Mouse (Mus musculus) hindbrain, embryonic 10.5 days (tissue): ENCODE data around the gene Hyls1. TPM values are rescaled to one million over a fixed set of nuclear protein-coding genes. Genes with fewer than 3 reads are reported as not detected.
"Not testable (repeated sequence)": the region's sequence is repeated elsewhere in the genome, so short reads cannot be mapped to it uniquely, and the experiment has no call there.

Experiments used
- DNase-seq: peaks from one replicate; pipeline ENCODE4 v3.0.0-alpha.2; 2017; ENCODE audit warnings: low spot score
- H3K27ac ChIP-seq: fragments of 300-500 bp; sonication (generic); 2 replicates; pipeline ENCODE4 v1.5.1; 2016; ENCODE audit warnings: mild to moderate bottlenecking, moderate library complexity
- H3K27me3 ChIP-seq: fragments of 300-500 bp; sonication (generic); 2 replicates; pipeline ENCODE4 v1.6.1; 2016; ENCODE audit warnings: mild to moderate bottlenecking; ENCODE audit not compliant: poor library complexity, insufficient read depth, severe bottlenecking
- H3K36me3 ChIP-seq: fragments of 300-500 bp; sonication (generic); 2 replicates; pipeline ENCODE4 v1.6.1; 2016; ENCODE audit warnings: mild to moderate bottlenecking, moderate library complexity
- H3K4me1 ChIP-seq: fragments of 300-500 bp; sonication (generic); replicated peaks from 2 replicates; pipeline ENCODE4 v1.6.1; 2016; ENCODE audit warnings: mild to moderate bottlenecking
- H3K4me3 ChIP-seq: fragments of 300-500 bp; sonication (generic); 2 replicates; pipeline ENCODE4 v1.5.1; 2016; ENCODE audit warnings: mild to moderate bottlenecking, moderate library complexity
- H3K9me3 ChIP-seq: fragments of 300-500 bp; sonication (generic); 2 replicates; pipeline ENCODE4 v1.6.1; 2016; ENCODE audit warnings: mild to moderate bottlenecking, moderate library complexity
- WGBS: fragments of 180-500 bp; shearing (Covaris S2); methylation state at CpG from one replicate; pipeline ENCODE4 v1.1.7; 2016; 5-methylcytosine and 5-hydroxymethylcytosine counted together
- polyA plus RNA-seq: library from polyadenylated mRNA; unstranded; fragments of >200 nt; fragmentation: Nextera tagmentation; extraction: Ambion mirVana; gene quantifications from 2 replicates; pipeline ENCODE4 v1.2.1, GENCODE M21; 2016

Hyls1 gene
- polyA plus RNA-seq, result 24.2 and 26.8 TPM in 2 replicates

DNA sequence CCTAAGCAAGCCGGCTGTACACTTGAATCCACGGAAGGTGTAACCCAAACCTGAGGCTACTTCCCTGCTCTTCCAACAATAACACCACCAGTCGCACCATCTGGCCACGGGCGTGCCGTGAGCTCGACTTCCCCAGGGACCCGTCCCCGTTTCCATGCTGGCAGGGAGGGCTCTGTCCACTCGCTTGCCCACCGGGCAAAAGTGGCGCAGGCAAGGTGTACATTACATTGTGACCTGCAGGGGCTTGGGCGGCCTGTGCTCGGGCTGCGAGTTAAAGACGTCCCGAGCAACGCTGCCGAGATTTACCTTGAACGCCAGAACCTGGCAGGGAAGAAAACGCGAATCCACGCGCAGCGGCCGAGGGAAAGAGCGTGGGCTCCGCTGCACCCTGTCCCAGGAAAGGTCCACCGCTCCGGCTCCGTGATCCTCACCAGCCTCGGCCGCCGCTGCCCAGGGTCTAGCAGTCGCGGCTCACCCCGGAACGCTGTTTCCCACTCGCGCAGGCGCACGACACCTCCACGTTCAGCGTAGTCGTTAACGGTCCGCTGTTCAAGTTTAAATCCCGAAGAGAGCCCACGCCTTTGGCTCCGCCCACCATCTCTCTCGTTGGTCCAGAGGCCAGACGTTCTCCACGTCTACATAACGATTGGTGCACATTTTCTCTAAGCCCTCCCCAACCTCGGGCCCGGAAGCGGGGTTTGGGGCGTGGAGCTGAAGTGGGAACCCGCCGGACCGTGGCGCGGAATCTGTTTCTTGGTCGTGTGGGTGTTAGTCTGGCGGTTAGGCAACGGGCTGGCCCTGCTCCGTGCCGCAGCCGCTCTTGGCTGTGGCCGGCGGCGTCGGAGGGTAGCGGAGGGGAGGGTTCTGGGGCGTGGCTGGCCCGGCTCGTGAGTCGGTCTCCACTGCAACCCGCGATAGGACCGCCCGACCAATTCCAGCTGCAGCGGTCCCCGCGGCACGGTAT is at the start of gene Hyls1, which contains the start of gene Pate2:
TSS of gene Hyls1 (minus strand) at position 828 of the 964 bp plus-strand sequence.
TSS of gene Pate2 (plus strand) at position 714 of the 964 bp plus-strand sequence.
- WGBS, result under 1% methylated on average over 86 of the region's 86 CpGs

GRCm38 (mm10) chr9:35616784-35617183 is 46.6 kb upstream of the Hyls1 start:
- H3K4me3 ChIP-seq, H3K27ac ChIP-seq, H3K27me3 ChIP-seq, DNase-seq, H3K9me3 ChIP-seq, H3K4me1 ChIP-seq, H3K36me3 ChIP-seq: not testable (repeated sequence)
- 78% methylated on average over 2 of the region's 2 CpGs for WGBS

More for the DNA sequence above, at the start of gene Hyls1, which contains the start of gene Pate2:
- Histone ChIP-seq H3K9me3 (no peaks in the 10 kb centered on the region), H3K27me3 (peaks cover 19% of the 10 kb centered on the region), H3K4me1 (peaks cover 29% of the 10 kb centered on the region), H3K36me3 (peaks cover 36% of the 10 kb centered on the region), H3K27ac (peak within 1 kb of the TSS; percentile 96), H3K4me3 (peak within 1 kb of the TSS; percentile 81)
- DNase-seq, result peak; percentile 93

GRCm38 (mm10) chr9:35614005-35614404 is 43.8 kb upstream of the Hyls1 start:
- Histone ChIP-seq H3K27ac (no peak overlapping the region), H3K4me1 (no peaks in the 10 kb centered on the region), H3K36me3 (no peaks in the 10 kb centered on the region), H3K27me3 (no peaks in the 10 kb centered on the region), H3K9me3 (no peaks in the 10 kb centered on the region), H3K4me3 (no peak overlapping the region)
- DNase-seq, result no peak
- WGBS, result 31% methylated on average over 2 of the region's 2 CpGs

- Histone ChIP-seq H3K4me3 (no peak within 1 kb of the TSS), H3K9me3 (no peaks in the 10 kb centered on the region), H3K4me1 (no peaks in the 10 kb centered on the region), H3K36me3 (no peaks in the 10 kb centered on the region), H3K27me3 (no peaks in the 10 kb centered on the region), H3K27ac (no peak within 1 kb of the TSS)
- WGBS, result 88% methylated on average over 1 of the region's 1 CpGs
- DNase-seq, result no peak
Measured at GRCm38 (mm10) chr9:35611841-35612240, 41.6 kb upstream of the Hyls1 start, which contains the start of gene Pate4. Gene Pate4 (minus strand): TSS chr9:35611941.

DNA sequence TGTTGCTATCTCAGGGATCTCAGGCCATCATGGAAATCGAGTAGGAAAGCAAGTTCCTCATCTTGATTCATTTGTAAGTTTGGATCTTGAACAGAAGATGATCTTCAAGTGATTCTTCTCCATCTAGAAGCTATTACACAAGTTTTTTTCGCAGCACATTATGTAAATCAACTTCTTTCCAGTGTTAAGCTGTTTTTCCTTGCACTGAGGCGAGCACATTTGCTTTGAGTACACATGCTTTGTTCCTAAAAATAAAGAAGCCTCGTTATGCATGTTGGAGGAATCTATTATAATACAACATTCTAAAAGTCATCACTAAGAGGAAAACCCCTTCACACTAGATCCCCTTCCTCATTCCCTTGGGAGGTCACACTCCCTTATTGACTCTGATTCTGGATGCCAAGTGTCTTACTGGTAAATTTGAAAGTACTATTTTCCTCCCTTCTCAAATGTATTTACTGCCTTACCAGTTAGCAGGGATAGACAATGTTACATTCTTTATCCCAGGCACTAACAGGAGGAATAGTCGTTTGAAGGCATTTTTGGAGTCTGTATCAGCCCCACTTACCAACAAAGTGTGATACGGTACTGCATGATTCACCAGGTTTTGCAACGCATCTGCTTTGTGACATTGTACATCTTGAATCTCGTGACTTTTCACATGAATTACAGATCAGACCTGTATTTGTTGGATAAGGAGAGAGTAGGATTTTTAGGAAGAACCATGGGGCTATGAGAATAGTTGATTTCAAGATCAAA is 37.6 kb upstream of the Hyls1 start:
- no peak overlapping the region for H3K4me3 ChIP-seq
- WGBS, result 76% methylated on average over 8 of the region's 8 CpGs
- no peak for DNase-seq
- H3K27me3 ChIP-seq, result no peaks in the 10 kb centered on the region
- H3K27ac ChIP-seq, result no peak overlapping the region
- H3K9me3 ChIP-seq, result no peaks in the 10 kb centered on the region
- no peaks in the 10 kb centered on the region for H3K36me3 ChIP-seq
- no peaks in the 10 kb centered on the region for H3K4me1 ChIP-seq

DNA sequence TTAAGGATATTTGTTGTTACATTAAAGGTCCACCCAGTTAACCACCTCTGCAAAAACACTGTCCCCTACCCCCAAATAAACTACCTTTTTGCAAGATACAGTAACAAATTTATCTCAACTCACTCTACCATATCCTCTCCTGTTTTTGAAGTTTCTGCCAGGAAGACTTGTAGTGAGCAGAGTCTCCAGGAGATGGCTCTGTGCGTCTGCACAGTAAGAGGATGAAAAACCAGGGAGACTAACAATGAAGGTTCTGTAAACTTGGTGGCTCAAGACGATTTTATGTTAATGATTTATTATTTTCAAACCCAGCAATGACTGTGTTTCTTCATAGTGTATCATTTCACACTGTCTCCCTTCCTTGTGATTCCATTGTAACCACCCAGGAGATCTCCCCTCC is 22.7 kb upstream of the Hyls1 start:
- Histone ChIP-seq H3K36me3 (no peaks in the 10 kb centered on the region), H3K4me1 (no peaks in the 10 kb centered on the region), H3K27me3 (no peaks in the 10 kb centered on the region), H3K4me3 (no peak overlapping the region), H3K9me3 (no peaks in the 10 kb centered on the region), H3K27ac (no peak overlapping the region)
- no peak for DNase-seq
- 24% methylated on average over 2 of the region's 2 CpGs for WGBS

DNA sequence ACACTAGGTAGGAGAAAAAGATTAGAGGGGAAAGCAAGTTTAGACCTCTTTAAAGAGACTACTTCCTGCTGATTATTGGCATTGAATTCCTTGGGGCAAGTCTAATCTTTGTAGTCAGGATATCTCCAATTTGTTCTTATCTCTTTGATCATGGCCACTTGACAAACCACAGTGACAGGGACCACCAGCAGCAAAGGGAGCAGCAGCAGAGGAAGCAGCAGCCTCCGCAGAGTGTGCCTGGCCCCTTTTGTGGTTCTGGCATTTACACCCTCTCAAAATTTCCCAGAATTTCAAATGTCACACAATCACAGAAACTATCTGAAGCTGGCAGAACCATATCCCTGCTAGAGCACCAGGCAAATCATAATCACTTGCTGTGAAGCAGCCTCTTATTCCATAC is 17.5 kb upstream of the Hyls1 start:
- Histone ChIP-seq H3K4me3 (no peak overlapping the region), H3K27ac (no peak overlapping the region), H3K9me3 (no peaks in the 10 kb centered on the region), H3K27me3 (no peaks in the 10 kb centered on the region), H3K36me3 (no peaks in the 10 kb centered on the region), H3K4me1 (no peaks in the 10 kb centered on the region)
- DNase-seq, result no peak
- 67% methylated on average over 1 of the region's 1 CpGs for WGBS

DNA sequence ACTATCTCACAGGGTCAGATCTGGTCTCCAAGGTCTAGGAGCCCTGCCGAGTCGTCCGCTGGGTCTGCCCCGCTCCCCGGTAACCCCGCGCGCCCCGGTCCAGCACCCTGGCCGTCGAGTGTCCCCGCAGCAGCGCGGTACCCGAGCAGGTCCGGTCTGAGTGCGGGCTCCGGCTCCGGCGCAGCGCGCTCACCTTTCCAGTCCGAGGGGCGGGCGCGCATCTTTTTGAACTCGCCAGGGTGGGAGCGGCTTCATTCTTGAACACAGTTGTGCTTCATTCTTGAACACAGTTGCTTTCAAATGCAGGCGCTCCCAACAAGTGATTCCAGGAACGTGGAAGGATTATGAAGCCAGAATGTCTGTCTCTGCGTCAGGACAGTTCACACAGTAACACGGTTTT is 4.2 kb upstream of the Hyls1 start:
- Histone ChIP-seq H3K27me3 (peaks cover 35% of the 10 kb centered on the region), H3K27ac (no peak overlapping the region), H3K36me3 (no peaks in the 10 kb centered on the region), H3K4me3 (peak overlapping the region; percentile 48), H3K4me1 (peaks cover 14% of the 10 kb centered on the region), H3K9me3 (peaks cover 5% of the 10 kb centered on the region; the same call in 1 of the 2 replicates)
- WGBS, result 5% methylated on average over 32 of the region's 32 CpGs
- DNase-seq, result peak; percentile 22

DNA sequence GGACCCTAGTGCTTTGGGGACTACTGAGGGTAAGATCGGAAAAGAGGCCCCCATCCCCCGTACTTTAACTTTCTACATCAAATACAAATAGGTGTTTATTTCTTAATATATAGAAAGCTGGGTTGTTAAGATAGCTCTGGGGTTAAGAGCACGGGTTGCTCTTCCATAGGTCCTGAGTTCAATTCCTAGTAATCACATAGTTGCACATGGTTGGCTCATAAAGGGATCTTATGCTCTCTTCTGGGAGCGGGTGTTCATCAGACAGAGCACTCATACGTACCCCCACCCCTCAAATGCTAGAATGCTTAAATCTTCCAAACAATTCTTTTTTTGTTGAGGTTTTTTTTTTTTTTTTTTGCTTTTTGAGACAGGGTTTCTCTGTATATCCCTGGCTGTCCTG is 465 bp upstream of the Hyls1 start:
- no peak for DNase-seq
- peaks cover 29% of the 10 kb centered on the region for H3K4me1 ChIP-seq
- H3K27me3 ChIP-seq, result peaks cover 26% of the 10 kb centered on the region
- H3K36me3 ChIP-seq, result peaks cover 28% of the 10 kb centered on the region
- no peaks in the 10 kb centered on the region for H3K9me3 ChIP-seq
- H3K4me3 ChIP-seq, result peak overlapping the region; percentile 81
- WGBS, result 13% methylated on average over 5 of the region's 5 CpGs
- H3K27ac ChIP-seq, result peak overlapping the region; percentile 96

DNA sequence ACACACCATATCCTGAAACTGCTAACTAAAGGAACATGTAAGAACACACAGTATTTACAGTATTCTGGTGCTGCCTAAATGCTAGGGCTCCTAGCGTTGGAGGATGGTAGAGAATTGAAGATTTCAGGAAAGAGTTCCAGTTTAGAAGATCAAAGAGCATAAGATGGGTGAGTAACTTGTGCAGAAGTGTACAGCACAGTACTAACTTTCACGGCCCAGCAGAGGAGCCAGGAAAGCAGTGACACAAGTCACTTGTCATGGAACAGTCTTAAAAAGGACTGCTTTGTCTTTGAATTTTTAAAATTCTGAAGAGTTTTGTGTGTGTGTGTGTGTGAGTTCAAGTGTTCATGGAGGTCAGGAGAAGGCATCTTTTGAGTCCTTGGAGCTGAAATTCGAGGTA is 2.2 kb downstream of the Hyls1 start:
- 87% methylated on average over 3 of the region's 3 CpGs for WGBS
- no peak for DNase-seq

DNA sequence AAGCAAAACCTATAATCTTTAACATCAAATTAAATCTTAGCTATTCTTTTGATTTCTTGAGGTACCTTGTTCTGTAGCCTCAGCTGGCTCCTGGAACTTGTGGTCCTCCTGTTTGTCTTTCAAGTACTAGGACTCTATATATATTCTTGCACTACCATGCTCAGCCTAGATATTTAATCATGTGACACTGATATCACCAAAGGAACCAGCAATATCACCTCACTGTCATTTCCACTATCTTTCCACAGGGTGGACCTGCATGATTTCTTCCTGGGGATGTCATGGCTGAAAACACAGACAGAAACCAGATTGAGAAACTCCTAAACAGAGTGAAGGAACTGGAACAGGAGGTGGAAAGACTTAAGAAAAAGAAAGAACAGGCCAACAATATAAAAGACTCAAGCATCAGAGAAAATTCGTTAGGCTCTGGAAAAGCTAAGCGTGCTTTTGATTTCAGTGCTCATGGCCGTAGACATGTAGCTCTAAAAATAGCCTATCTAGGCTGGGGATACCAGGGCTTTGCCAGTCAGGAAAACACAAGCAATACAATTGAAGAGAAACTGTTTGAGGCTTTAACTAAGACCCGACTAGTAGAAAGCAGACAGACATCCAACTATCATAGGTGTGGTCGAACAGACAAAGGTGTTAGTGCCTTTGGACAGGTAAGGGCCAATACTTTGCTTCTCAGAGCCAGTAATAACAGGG is 5.5 kb downstream of the Hyls1 start:
- no peak overlapping the region for H3K27ac ChIP-seq
- no peaks in the 10 kb centered on the region for H3K9me3 ChIP-seq
- H3K27me3 ChIP-seq, result no peaks in the 10 kb centered on the region
- H3K4me3 ChIP-seq, result no peak overlapping the region
- peaks cover 77% of the 10 kb centered on the region for H3K36me3 ChIP-seq
- no peak for DNase-seq
- H3K4me1 ChIP-seq, result peaks cover 21% of the 10 kb centered on the region
- WGBS, result 95% methylated on average over 5 of the region's 5 CpGs

More for the DNA sequence above, 2.2 kb downstream of the Hyls1 start:
- H3K4me1 ChIP-seq, result peaks cover 22% of the 10 kb centered on the region
- H3K9me3 ChIP-seq, result no peaks in the 10 kb centered on the region
- peaks cover 2% of the 10 kb centered on the region; the same call in 1 of the 2 replicates for H3K27me3 ChIP-seq
- no peak overlapping the region for H3K27ac ChIP-seq
- H3K4me3 ChIP-seq, result no peak overlapping the region
- peaks cover 54% of the 10 kb centered on the region for H3K36me3 ChIP-seq

DNA sequence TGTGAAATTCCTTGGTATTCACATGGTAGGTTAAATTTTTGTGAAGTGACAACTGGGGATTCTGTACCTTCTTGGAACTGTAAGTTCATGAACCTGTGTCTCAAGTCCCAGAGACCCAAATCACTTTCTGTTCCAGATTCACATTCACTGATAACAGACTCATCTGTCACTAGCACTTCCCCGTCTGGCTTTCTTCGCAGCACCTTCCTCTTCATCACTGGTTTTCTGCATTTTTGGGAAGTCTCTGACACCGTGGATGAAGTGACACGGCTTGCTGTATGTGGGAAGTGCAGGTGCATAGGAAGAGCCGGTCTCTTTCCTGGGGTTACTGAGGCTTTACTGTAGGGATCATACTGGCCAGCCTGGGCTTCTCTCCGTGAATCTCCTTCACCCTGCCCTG is 8.6 kb downstream of the Hyls1 start:
- Histone ChIP-seq H3K9me3 (no peaks in the 10 kb centered on the region), H3K36me3 (peaks cover 59% of the 10 kb centered on the region), H3K4me1 (peaks cover 21% of the 10 kb centered on the region), H3K27me3 (peaks cover 14% of the 10 kb centered on the region), H3K27ac (no peak overlapping the region), H3K4me3 (no peak overlapping the region)
- no peak for DNase-seq
- 90% methylated on average over 6 of the region's 6 CpGs for WGBS
